Mouse (Mus musculus) liver, postnatal 0 days (tissue): Measurements from ENCODE around the gene Gabpb2. TPM values are rescaled to one million over a fixed set of nuclear protein-coding genes. Genes with fewer than 3 reads are reported as not detected.

Experiments used
- ATAC-seq: fragments of 200-750 bp; cut with Nextera tagmentation; 2 replicates; pipeline ENCODE4 v1.8.0; 2017; ENCODE audit warnings: mild to moderate bottlenecking, moderate library complexity
- DNase-seq: peaks from one replicate; pipeline ENCODE4 v3.0.0-alpha.2; 2016
- H3K27ac ChIP-seq: fragments of 300-500 bp; sonication (generic); 2 replicates; pipeline ENCODE4 v1.5.1; 2014; ENCODE audit warnings: antibody characterized with exemption, moderate library complexity, mild to moderate bottlenecking, low read depth
- H3K27me3 ChIP-seq: fragments of 300-500 bp; sonication (generic); 2 replicates; pipeline ENCODE4 v1.6.1; 2014; ENCODE audit warnings: low read length, control low read depth, mixed read lengths; ENCODE audit not compliant: insufficient read depth
- H3K36me3 ChIP-seq: fragments of 300-500 bp; sonication (generic); replicated peaks from 2 replicates; pipeline ENCODE4 v1.6.1; 2014; ENCODE audit warnings: mild to moderate bottlenecking, control low read depth, low read length, moderate library complexity, mixed read lengths; ENCODE audit not compliant: insufficient read depth
- H3K4me1 ChIP-seq: fragments of 300-500 bp; sonication (generic); 2 replicates; pipeline ENCODE4 v1.6.1; 2014; ENCODE audit warnings: antibody characterized with exemption, mild to moderate bottlenecking, control low read depth; ENCODE audit not compliant: insufficient read depth
- H3K4me2 ChIP-seq: fragments of 300-500 bp; sonication (generic); 2 replicates; pipeline ENCODE4 v1.6.1; 2014; ENCODE audit warnings: low read depth, mild to moderate bottlenecking, low read length, moderate library complexity, mixed read lengths
- H3K4me3 ChIP-seq: fragments of 300-500 bp; sonication (generic); 2 replicates; pipeline ENCODE4 v1.5.1; 2014; ENCODE audit warnings: low read depth, low read length
- H3K9ac ChIP-seq: fragments of 300-500 bp; sonication (generic); replicated peaks from 2 replicates; pipeline ENCODE4 v1.6.1; 2014; ENCODE audit warnings: mild to moderate bottlenecking, moderate library complexity
- H3K9me3 ChIP-seq: fragments of 300-500 bp; sonication (generic); 2 replicates; pipeline ENCODE4 v1.6.1; 2016; ENCODE audit warnings: mild to moderate bottlenecking, control low read depth, low read length, mixed read lengths
- CTCF ChIP-seq: sonication (generic); IDR thresholded peaks from 2 replicates; pipeline ENCODE4 v1.5.1; 2016; ENCODE audit warnings: antibody characterized with exemption, low read depth
- EP300 ChIP-seq: IDR thresholded peaks from 2 replicates; pipeline ENCODE4 v1.6.1; 2016; ENCODE audit warnings: antibody characterized with exemption, low read depth, mild to moderate bottlenecking
- WGBS: fragments of 180-500 bp; shearing (Covaris S2); extraction: QIAGEN DNeasy Blood & Tissue Kit; methylation state at CpG from one replicate; pipeline ENCODE4 v1.1.7; 2014; ENCODE audit not compliant: insufficient replicate concordance; 5-methylcytosine and 5-hydroxymethylcytosine counted together
- polyA plus RNA-seq: library from polyadenylated mRNA; unstranded; fragments of >200 nt; fragmentation: Nextera tagmentation; extraction: Ambion mirVana; gene quantifications from 2 replicates; pipeline ENCODE4 v1.2.1, GENCODE M21; 2015

The Gabpb2 gene
- polyA plus RNA-seq, 1 experiment from 2014 or later = 3.9 TPM

GRCm38 (mm10) chr3:95141952-95142616 lies 75.6 kb downstream of the Gabpb2 start, which contains the start of gene Tnfaip8l2:
Gene Tnfaip8l2, minus strand, starts transcription at chr3:95142360.
- Histone ChIP-seq H3K9me3 (no peaks in the 10 kb centered on the region), H3K4me1 (peaks cover 16% of the 10 kb centered on the region), H3K4me2 (peak within 1 kb of the TSS; percentile 60), H3K9ac (peak within 1 kb of the TSS; percentile 54), H3K27ac (peak within 1 kb of the TSS; percentile 86), H3K4me3 (peak within 1 kb of the TSS; percentile 45), H3K36me3 (peaks cover 16% of the 10 kb centered on the region; the same call in 1 of the 2 replicates), H3K27me3 (no peaks in the 10 kb centered on the region)
- WGBS = 48% methylated on average over 10 of the region's 10 CpGs
- ATAC-seq (peak; percentile 68), DNase-seq (peak; percentile 69)
- no peak for TF ChIP-seq EP300
- no peak for TF ChIP-seq CTCF

- peak overlapping the region; percentile 54 for H3K9ac ChIP-seq
- peak overlapping the region; percentile 45 for H3K4me3 ChIP-seq
- no peaks in the 10 kb centered on the region for H3K9me3 ChIP-seq
- ATAC-seq (no peak), DNase-seq (peak; percentile 50)
- no peak for TF ChIP-seq CTCF
- no peak for TF ChIP-seq EP300
- H3K4me1 ChIP-seq = peaks cover 21% of the 10 kb centered on the region
- WGBS = 44% methylated on average over 9 of the region's 9 CpGs
- H3K27ac ChIP-seq = peak overlapping the region; percentile 86
- H3K36me3 ChIP-seq = peaks cover 16% of the 10 kb centered on the region; the same call in 1 of the 2 replicates
- H3K27me3 ChIP-seq = no peaks in the 10 kb centered on the region
- H3K4me2 ChIP-seq = peak overlapping the region; percentile 60
These were observed 76.2 kb downstream of the Gabpb2 start for GRCm38 (mm10) chr3:95141474-95141873.

GRCm38 (mm10) chr3:95140795-95141194 lies 76.9 kb downstream of the Gabpb2 start:
- TF ChIP-seq EP300 (no peak), CTCF (no peak)
- H3K4me3 ChIP-seq = peak overlapping the region; percentile 45
- WGBS = 78% methylated on average over 6 of the region's 6 CpGs
- no peaks in the 10 kb centered on the region for H3K9me3 ChIP-seq
- peak overlapping the region; percentile 86 for H3K27ac ChIP-seq
- no peak overlapping the region; the same call in 1 of the 2 replicates for H3K9ac ChIP-seq
- H3K36me3 ChIP-seq = peaks cover 16% of the 10 kb centered on the region; the same call in 1 of the 2 replicates
- peak overlapping the region; percentile 60 for H3K4me2 ChIP-seq
- H3K4me1 ChIP-seq = peaks cover 27% of the 10 kb centered on the region
- ATAC-seq (no peak), DNase-seq (no peak)
- H3K27me3 ChIP-seq = no peaks in the 10 kb centered on the region

- no peak for DNase-seq
- Histone ChIP-seq H3K4me3 (peak overlapping the region; percentile 45; the same call in 1 of the 2 replicates), H3K4me1 (peaks cover 33% of the 10 kb centered on the region), H3K9ac (no peak overlapping the region), H3K9me3 (no peaks in the 10 kb centered on the region), H3K36me3 (peaks cover 16% of the 10 kb centered on the region; the same call in 1 of the 2 replicates), H3K27me3 (no peaks in the 10 kb centered on the region), H3K27ac (peak overlapping the region; percentile 86), H3K4me2 (peak overlapping the region; percentile 60)
- ATAC-seq = no peak
- WGBS = 71% methylated on average over 18 of the region's 18 CpGs
- TF ChIP-seq EP300 (no peak), CTCF (no peak)
These were observed 77.5 kb downstream of the Gabpb2 start for GRCm38 (mm10) chr3:95140289-95140595.

GRCm38 (mm10) chr3:95139586-95140288 lies 78.0 kb downstream of the Gabpb2 start:
- H3K36me3 ChIP-seq = peaks cover 16% of the 10 kb centered on the region; the same call in 1 of the 2 replicates
- H3K27ac ChIP-seq = peak overlapping the region; percentile 86
- TF ChIP-seq EP300 = no peak
- TF ChIP-seq CTCF = peak; percentile 22; the same call in 1 of the 2 replicates
- H3K4me3 ChIP-seq = 0 out of 2 replicates have a peak overlapping the region, but pooled peaks have one; percentile 45
- H3K9ac ChIP-seq = no peak overlapping the region; the same call in 1 of the 2 replicates
- ATAC-seq (peak; percentile 35), DNase-seq (peak; percentile 47)
- no peaks in the 10 kb centered on the region for H3K27me3 ChIP-seq
- peaks cover 37% of the 10 kb centered on the region for H3K4me1 ChIP-seq
- 54% methylated on average over 25 of the region's 25 CpGs for WGBS
- no peaks in the 10 kb centered on the region for H3K9me3 ChIP-seq
- H3K4me2 ChIP-seq = peak overlapping the region; percentile 60

GRCm38 (mm10) chr3:95136336-95136735 lies 81.4 kb downstream of the Gabpb2 start:
- no peak overlapping the region for H3K27ac ChIP-seq
- peaks cover 37% of the 10 kb centered on the region for H3K4me1 ChIP-seq
- no peak overlapping the region for H3K4me3 ChIP-seq
- no peaks in the 10 kb centered on the region for H3K27me3 ChIP-seq
- TF ChIP-seq CTCF (no peak), EP300 (no peak)
- no peak for ATAC-seq
- peak overlapping the region; percentile 70 for H3K4me2 ChIP-seq
- WGBS = 54% methylated on average over 3 of the region's 3 CpGs
- no peaks in the 10 kb centered on the region for H3K9me3 ChIP-seq
- no peak overlapping the region for H3K9ac ChIP-seq
- no peak for DNase-seq
- H3K36me3 ChIP-seq = peaks cover 22% of the 10 kb centered on the region; the same call in 1 of the 2 replicates
